Mouse (Mus musculus): ENCODE data around the gene Afap1l2. TPM values are rescaled to one million over a fixed set of nuclear protein-coding genes. Genes with fewer than 3 reads are reported as not detected.

Gene Afap1l2
- total and polyA plus RNA-seq, 3 experiments, result 0.17 to 3.1 (median 0.44) TPM

GRCm38 (mm10) chr19:56913761-56914160 is 94.3 kb downstream of the Afap1l2 start:
- H3K4me1 ChIP-seq (ENCODE audit: control insufficient read depth in 1 of 2, insufficient read depth in 2 of 2), result no peaks in the 10 kb centered on the region
- no peak overlapping the region for H3K4me3 ChIP-seq (replicated peaks in 1 of 3; ENCODE audit: low read depth in 2 of 3, low read length in 2 of 3, poor library complexity in 1 of 3)
- TF ChIP-seq ZMIZ1 (IDR thresholded peaks at IDR 0.05; ENCODE audit: low read depth, low read length) (no peak), CHD1 (IDR thresholded peaks at IDR 0.05; ENCODE audit: low read depth, low read length) (no peak), BHLHE40 (IDR thresholded peaks at IDR 0.05; ENCODE audit: low read depth, low read length) (no peak), ETS1 (conservative IDR thresholded peaks at IDR 0.05; ENCODE audit: low read depth, low read length) (no peak), JUND (conservative IDR thresholded peaks at IDR 0.05; ENCODE audit: low read depth, low read length) (no peak), USF2 (conservative IDR thresholded peaks at IDR 0.05; ENCODE audit: low read depth, low read length) (no peak), ELF1 (IDR thresholded peaks at IDR 0.05; ENCODE audit: low read depth, low read length) (no peak)
- peaks cover 0 to 26% of the 10 kb centered on the region in 2 experiments for H3K36me3 ChIP-seq (replicated peaks in 1 of 2; ENCODE audit: control insufficient read depth in 1 of 2, insufficient read depth in 1 of 2, low read length in 1 of 2)
- no peak overlapping the region for H3K4me2 ChIP-seq (ENCODE audit: insufficient read depth, low read depth, poor library complexity, severe bottlenecking)
- no peak for DNase-seq (ENCODE audit: extremely low read depth)
- in situ Hi-C loops (cut with MboI; ENCODE audit: low pct_ligation_motif_present, low pct_unique_long_range_greater_than_20kb, low sequenced_read_pairs) (loop anchor here (25.0 kb wide), 1 partner anchor 399 kb away; the partner anchor contains the start of gene Ablim1), dilution Hi-C loops (cut with MboI; ENCODE audit: extremely low pct_ligation_motif_present, extremely low pct_unique_long_range_greater_than_20kb, low sequenced_read_pairs) (no loop called here)
- H3K9ac ChIP-seq (ENCODE audit: insufficient read depth, low read depth), result no peak overlapping the region
- H3K79me2 ChIP-seq (replicated peaks; ENCODE audit: control insufficient read depth, extremely low read depth, insufficient read depth, poor library complexity, severe bottlenecking), result no peaks in the 10 kb centered on the region
- H3K27ac ChIP-seq (ENCODE audit: insufficient read depth, low read depth), result no peak overlapping the region
- no peaks in the 10 kb centered on the region for H3K27me3 ChIP-seq (replicated peaks)
- H3K9me3 ChIP-seq (replicated peaks; ENCODE audit: low read length), result peaks cover 7% of the 10 kb centered on the region

GRCm38 (mm10) chr19:56910561-56910960 is 97.5 kb downstream of the Afap1l2 start:
- no peak overlapping the region for H3K4me2 ChIP-seq (ENCODE audit: insufficient read depth, low read depth, poor library complexity, severe bottlenecking)
- peaks cover 0 to 3% of the 10 kb centered on the region in 2 experiments; a peak in 1 of 4 replicates for H3K4me1 ChIP-seq (ENCODE audit: control insufficient read depth in 1 of 2, insufficient read depth in 2 of 2)
- in situ Hi-C loops (cut with MboI; ENCODE audit: low pct_ligation_motif_present, low pct_unique_long_range_greater_than_20kb, low sequenced_read_pairs), result loop anchor here (25.0 kb wide), 1 partner anchor 402 kb away; the partner anchor contains the start of gene Ablim1
- no peaks in the 10 kb centered on the region for H3K79me2 ChIP-seq (replicated peaks; ENCODE audit: control insufficient read depth, extremely low read depth, insufficient read depth, poor library complexity, severe bottlenecking)
- H3K9ac ChIP-seq (ENCODE audit: insufficient read depth, low read depth), result no peak overlapping the region
- TF ChIP-seq PAX5 (IDR thresholded peaks at IDR 0.05; ENCODE audit: low read length) (no peak), IRF4 (IDR thresholded peaks at IDR 0.05; ENCODE audit: low read depth, low read length) (no peak), HCFC1 (IDR thresholded peaks at IDR 0.05; ENCODE audit: low read depth, low read length) (no peak), CTCF (conservative IDR thresholded peaks at IDR 0.05 in 1 of 2, IDR thresholded peaks at IDR 0.05 in 1 of 2; ENCODE audit: low read depth in 2 of 2, low read length in 2 of 2) (no peak), EP300 (IDR thresholded peaks at IDR 0.05; ENCODE audit: low read length) (no peak), SMC3 (IDR thresholded peaks at IDR 0.05; ENCODE audit: low read depth, low read length) (no peak), ELF1 (IDR thresholded peaks at IDR 0.05; ENCODE audit: low read depth, low read length) (no peak), RAD21 (IDR thresholded peaks at IDR 0.05; ENCODE audit: low read depth, low read length) (no peak), POLR2A (IDR thresholded peaks at IDR 0.05; ENCODE audit: low read depth, low read length) (no peak)
- peaks cover 7% of the 10 kb centered on the region for H3K9me3 ChIP-seq (replicated peaks; ENCODE audit: low read length)
- DNase-seq (ENCODE audit: extremely low read depth), result no peak
- no peaks in the 10 kb centered on the region for H3K27me3 ChIP-seq (replicated peaks)
- no peak overlapping the region for H3K4me3 ChIP-seq (replicated peaks in 1 of 3; ENCODE audit: low read depth in 2 of 3, low read length in 2 of 3, poor library complexity in 1 of 3)
- no peak overlapping the region for H3K27ac ChIP-seq (ENCODE audit: insufficient read depth, low read depth)
- peaks cover 0 to 18% of the 10 kb centered on the region in 2 experiments for H3K36me3 ChIP-seq (replicated peaks in 1 of 2; ENCODE audit: control insufficient read depth in 1 of 2, insufficient read depth in 1 of 2, low read length in 1 of 2)
- dilution Hi-C loops (cut with MboI; ENCODE audit: extremely low pct_ligation_motif_present, extremely low pct_unique_long_range_greater_than_20kb, low sequenced_read_pairs), result no loop called here
